Mouse (Mus musculus): ENCODE results near the gene Lin52.

Gene Lin52

DNA sequence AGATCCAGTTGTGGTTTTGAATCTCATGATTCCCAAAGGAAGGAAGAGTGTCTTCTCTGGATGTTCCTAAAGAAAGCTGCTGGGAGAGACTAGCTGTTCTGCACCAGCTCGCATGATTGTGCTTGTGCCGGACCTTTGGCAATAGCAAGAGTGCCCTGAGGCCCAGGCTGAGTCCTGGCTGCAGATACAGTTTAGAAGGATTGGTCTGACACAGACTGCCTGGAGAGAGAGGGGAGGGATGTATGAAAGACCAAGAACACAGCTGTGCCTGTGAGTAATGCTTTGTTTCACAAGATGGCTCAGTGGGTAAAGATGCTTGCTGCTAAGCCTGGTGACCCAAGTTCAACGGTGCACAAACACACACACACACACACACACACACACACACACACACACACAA, 11.6 kb downstream of the Lin52 start:
- DNase-seq (ENCODE audit: extremely low read depth, insufficient read length, low spot score): no peak

DNA sequence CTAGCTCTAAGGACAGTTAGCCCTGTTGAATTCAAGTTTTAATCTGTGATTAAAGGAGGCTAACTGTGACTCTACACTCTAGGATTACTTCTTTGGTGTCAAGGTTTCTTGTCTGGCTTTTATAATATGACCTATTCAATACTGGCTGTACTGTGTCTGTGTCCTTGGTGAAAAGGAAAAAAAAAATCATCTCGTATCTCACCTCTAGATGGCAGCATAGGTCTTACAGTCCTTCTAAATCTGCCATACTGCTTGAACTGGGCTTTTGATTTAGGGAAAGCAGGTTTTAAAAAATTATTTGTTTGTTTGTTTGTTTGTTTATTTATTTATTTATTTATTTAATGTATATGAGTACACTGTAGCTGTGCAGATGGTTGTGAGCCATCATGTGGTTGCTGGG, 17.5 kb downstream of the Lin52 start:
- DNase-seq (ENCODE audit: extremely low read depth, insufficient read length, low spot score): no peak

- no peak for DNase-seq (ENCODE audit: extremely low read depth, insufficient read length, low spot score)
Measured at GRCm38 (mm10) chr12:84478937-84479336, 27.7 kb downstream of the Lin52 start.

- DNase-seq (ENCODE audit: extremely low read depth, insufficient read length, low spot score): no peak
Measured at GRCm38 (mm10) chr12:84481251-84481650, 30.0 kb downstream of the Lin52 start.

DNA sequence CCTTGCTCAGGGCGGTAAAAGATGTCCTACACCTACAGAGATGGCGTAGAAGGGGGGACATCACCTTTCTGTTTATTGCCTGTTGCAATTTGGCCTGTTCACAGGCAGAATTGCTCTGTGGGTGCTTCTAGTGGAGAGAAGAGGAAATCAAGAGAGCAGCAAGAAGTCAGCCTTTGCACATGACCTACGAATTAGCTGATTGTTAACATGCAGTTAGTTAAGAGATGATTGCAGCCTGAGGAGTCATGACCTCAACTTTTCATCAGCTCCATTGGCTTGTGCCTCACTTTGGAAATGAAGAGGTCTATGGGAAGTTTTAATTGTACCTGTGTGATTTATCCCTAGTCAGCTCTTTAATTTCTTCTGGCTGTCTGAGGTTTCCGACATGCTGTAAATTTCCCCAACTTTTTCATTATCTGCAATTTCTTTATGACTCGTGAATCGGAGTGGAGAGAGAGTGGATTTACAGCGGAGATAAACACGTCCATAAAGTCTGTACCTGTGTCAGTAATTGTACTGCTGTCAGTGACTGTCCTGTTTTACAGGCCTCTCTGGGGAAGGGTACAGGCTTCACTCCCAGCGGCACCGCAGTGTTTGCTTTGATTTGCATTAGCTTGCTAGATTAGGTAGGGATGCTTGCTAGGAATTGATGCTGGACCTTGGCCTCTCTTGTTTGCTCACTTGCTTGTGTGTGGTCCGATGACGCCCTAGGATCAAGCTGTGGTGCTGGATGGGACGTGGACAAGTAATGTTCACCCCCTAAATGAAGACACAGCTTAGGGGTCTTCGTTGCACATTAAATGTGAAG, 31.8 kb downstream of the Lin52 start:
- no peak for DNase-seq (ENCODE audit: extremely low read depth, insufficient read length, low spot score)

GRCm38 (mm10) chr12:84487324-84488056, 36.3 kb downstream of the Lin52 start:
- DNase-seq (ENCODE audit: extremely low read depth, insufficient read length, low spot score): no peak

GRCm38 (mm10) chr12:84496795-84497194, 45.6 kb downstream of the Lin52 start:
- no peak for DNase-seq (ENCODE audit: extremely low read depth, insufficient read length, low spot score)

DNA sequence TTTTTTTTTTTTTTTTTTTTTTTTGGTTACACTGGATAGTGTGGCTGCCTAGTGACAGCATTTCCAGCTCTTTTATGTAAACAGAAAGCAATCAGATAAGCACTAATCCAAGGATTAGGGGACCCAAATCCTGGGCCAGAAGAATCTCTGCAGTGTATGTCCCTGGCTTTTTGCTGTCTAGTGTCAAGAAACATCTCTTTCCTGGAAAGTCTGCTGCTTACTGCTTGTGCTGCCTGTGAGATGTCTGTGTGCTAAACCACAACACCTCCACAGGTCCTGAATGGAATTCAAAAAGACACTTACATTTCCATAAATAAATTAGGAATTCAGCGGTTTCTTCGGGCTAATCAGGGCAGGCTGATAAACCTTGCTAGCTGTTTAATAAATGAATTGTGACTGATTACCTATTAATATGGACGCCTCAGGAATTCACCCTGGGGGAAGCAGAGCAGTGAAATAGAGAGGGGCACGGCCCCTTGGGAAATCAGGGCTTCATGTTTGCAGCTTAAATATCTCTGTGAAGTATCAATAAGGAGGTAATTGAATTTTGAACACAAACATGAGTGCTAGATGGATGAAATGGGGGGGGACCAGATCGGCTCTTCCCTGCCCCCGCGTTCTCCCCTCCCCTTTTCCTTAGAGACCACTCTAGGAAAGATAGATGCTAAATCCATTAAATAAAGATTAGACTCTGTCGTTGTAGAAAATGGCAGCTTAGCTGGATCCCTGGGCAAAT, 49.5 kb downstream of the Lin52 start:
- DNase-seq (ENCODE audit: extremely low read depth, insufficient read length, low spot score): no peak

DNA sequence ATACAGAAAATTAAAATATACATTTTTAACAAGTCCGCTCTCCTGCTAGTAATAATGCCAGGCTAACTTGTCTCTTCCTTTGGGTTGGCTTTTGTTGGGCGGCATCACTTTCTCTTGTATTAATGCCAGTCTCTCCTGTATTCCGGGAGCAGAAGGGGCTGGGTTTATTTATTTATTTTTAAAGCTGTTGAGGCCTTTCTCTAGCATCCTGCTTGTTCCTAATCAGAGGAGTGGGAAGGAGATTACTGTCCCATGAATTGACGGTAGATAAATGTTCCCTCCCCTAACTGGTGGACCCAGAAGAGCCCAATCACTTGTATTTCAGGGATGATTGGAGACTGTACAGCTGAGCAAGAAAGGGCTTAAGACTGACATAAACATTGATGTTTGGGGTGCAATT, 50.1 kb downstream of the Lin52 start:
- no peak for DNase-seq (ENCODE audit: extremely low read depth, insufficient read length, low spot score)

DNA sequence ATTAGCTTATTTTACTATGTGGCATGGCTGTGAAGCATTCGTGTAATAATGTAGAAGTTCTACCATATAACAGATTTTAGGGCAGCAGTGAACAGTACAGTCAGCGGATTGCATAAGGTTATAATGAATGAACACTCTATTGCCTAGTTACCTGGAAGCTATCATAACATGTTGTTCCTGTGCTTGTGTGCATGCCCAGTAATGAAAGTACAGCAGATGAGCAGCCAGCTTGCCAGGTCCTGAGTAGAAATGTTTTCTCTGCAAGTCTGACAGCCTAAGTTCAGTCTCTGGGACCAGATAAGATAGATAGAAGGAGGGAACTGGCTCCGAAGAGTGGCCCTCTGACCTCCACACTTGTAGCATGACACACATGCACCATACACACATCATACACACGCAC, 55.6 kb downstream of the Lin52 start:
- no peak for DNase-seq (ENCODE audit: extremely low read depth, insufficient read length, low spot score)

- no peak for DNase-seq (ENCODE audit: extremely low read depth, insufficient read length, low spot score)
Measured at GRCm38 (mm10) chr12:84512016-84512415, 60.8 kb downstream of the Lin52 start.

DNA sequence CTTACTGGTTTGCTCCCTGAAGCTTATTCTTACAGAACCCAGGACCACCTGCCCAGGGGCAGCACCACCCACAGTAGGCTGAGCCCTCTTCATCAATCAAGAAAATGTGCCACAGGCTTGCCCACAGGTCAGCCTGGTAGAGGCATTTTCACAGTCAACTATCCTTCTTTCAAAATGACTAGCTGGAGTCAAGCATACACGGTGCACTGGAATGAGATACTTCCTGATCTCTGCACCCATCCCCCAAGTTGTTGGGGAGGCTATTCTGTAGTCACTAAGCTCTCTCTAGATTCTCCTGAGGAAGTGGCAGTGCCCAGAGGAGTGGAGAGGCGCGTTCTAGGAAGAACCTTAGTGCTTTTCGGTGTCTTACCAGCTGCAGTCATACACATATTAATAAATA, 64.3 kb downstream of the Lin52 start:
- no peak for DNase-seq (ENCODE audit: extremely low read depth, insufficient read length, low spot score)

GRCm38 (mm10) chr12:84516642-84517041, 65.4 kb downstream of the Lin52 start:
- no peak for DNase-seq (ENCODE audit: extremely low read depth, insufficient read length, low spot score)

- no peak for DNase-seq (ENCODE audit: extremely low read depth, insufficient read length, low spot score)
Measured at GRCm38 (mm10) chr12:84518018-84518417, 66.8 kb downstream of the Lin52 start.

DNA sequence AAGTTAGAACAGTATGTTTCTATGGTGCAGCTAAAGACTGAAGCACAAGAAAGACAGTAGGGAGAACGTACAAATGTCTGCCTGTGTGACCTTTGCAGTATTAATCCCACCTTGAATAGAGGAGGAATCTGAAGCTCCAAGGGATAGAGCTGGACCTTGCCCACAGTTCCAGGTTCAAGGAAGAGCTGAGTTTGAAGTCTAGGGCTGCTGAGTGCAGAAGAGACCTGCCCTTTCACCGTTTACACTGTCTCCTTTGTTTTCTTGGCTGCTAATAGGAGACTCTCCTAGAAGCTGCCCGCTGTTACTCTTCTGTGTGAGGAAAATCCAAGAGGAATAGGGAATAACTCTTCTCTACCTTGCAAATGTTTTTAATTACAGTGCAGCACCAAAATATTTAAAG, 72.5 kb downstream of the Lin52 start:
- DNase-seq (ENCODE audit: extremely low read depth, insufficient read length, low spot score): no peak

DNA sequence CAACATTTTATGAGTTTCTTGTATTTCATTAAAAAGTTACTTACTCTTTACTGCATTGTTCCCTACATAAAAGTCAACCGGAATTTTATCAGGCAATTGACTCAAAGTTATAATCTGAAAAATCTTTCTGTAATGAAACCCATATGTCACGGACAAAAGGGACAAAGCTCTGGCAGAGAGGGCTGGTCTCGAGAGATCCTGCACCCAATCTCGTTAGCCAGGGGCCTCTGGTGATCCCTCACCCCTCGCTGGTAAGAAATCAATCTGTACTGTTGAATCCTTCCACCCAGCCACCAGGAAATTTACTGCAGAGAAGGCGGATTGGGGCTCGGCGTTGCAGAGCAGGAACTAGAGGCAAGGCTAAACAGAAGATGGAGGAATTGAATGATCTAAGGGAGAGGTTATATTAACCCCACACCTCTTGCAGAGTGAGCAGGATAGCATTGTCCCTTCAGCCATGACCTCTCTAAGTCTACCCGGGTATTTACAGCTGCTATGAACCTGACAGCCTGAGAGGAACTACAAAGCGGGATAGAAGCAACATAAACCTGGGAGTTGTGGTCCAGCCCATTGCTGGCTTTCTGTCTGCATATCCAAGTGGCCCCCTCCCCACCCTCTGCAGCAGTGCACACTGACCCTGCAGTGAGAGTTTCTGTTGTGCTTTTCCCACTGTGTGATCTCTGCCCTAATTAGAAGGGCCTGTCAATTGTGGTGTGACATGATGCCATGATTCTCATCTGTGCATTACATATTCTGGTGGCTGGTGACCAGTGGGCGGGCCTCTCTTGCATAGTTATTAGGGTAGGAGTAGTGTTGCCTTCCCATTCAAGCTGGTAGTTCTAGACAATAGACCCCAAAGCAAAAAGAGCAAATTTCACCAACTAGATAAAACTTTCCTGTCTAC, 73.2 kb downstream of the Lin52 start:
- no peak for DNase-seq (ENCODE audit: extremely low read depth, insufficient read length, low spot score)

- no peak for DNase-seq (ENCODE audit: extremely low read depth, insufficient read length, low spot score)
Measured at GRCm38 (mm10) chr12:84525422-84525821, 74.2 kb downstream of the Lin52 start.

DNA sequence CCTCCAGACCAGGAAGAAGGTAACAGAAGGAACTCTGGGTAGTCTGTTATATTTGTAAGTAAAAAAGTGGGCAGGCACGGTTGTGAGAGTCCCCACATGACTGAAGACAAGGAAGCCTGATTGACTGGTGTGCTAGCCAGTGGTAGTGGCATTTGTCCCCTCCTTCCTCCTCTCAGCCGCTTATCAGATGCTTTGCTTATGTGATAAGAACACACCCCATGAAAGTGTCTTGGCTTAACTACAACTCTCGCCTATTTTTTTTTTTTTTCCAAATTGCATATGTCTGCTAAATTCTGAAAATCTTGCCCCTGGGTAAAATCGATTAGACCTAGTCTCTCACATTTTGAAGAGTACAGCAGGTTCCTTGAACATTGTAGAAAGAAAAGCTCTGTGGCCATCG, 79.2 kb downstream of the Lin52 start:
- no peak for DNase-seq (ENCODE audit: extremely low read depth, insufficient read length, low spot score)

DNA sequence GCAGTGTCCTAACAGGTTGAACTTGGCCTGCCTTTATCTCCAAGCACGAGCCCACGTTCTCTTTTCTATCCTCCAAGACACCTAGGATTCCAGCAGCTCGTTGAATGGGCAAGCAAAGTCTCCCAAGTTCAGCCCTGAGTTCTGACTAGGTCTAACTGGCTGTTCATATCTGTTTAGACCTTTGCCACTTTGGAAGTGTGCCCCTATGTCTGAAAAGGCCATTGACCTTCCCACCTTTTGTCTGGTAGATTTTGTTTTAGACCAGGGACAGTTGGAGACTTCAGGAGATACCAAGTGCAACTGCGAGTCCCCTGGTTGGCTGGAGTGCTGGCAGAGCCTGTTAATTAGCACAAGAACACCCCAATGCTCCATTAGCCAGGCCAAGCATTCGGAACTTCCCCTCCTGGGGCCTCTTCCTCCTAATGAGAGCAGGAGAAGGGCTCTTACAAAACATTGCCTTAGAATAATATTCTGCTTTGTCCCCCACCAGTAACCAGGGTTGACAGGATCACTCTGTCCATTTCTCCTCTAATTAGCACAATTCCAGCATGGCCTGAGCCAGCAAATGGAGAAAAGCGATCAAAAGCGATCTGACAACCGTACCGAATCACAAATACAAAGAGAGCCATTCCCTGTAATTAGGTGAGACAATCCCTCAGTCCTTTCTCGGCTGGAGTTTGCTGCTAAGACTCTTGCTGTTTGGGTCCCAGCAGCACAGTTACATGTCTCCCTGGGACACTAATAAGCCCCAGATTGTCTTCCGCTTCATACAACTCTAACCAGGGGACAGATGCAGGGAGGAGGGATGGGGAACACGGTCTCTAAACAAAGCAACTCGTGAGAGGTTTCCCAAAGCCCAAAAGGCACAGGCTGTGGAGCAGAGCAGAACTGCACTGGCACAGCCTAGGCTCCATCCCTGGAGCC, 80.9 kb downstream of the Lin52 start:
- no peak for DNase-seq (ENCODE audit: extremely low read depth, insufficient read length, low spot score)

DNA sequence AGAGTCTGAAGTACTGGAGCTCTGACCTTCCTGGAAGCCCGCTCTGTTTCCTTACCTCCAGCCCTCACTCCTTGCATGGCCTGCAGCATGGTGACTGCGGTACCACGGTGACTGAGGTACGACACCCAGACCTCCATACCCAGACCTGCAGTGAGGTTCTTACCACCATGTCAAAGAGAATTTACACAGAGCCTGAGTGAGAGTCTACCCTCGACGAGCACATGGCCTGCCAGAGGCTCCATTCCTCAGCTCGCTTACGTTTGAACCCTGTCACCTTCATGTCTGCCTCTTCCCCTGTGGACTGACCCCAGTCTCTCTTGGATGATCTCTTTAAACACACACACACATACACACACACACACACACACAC, 81.6 kb downstream of the Lin52 start:
- no peak for DNase-seq (ENCODE audit: extremely low read depth, insufficient read length, low spot score)

All from 3134 (cell line).